Mouse (Mus musculus): Measurements from ENCODE around the gene Olfr629.
"Not testable (repeated sequence)": the region's sequence is repeated elsewhere in the genome, so short reads cannot be mapped to it uniquely, and the experiment has no call there.

Olfr629 gene

DNA sequence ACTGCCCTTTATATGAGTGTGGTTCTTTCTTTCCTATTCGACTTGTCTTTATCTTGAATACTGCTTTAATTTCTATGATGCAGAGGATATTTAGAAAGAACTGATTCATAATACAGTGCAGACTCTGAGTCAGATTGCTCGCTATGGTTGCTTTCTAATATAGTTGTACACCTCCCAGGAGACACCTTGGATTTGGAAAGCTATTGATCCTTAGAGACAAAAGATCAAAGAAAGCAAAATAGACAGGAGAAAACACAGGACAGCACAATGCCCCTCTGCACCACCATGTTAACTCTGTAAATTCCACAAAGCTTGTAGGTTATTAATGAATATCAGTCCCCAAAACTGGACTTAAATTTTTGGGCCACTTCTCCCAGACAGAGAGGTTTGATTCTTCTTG is at the start of gene Olfr629:
Olfr629 (minus strand) TSS at position 101 of the 400 bp plus-strand sequence.
- ChIA-PET POLR2A (no interaction called here), CTCF (no interaction called here)

DNA sequence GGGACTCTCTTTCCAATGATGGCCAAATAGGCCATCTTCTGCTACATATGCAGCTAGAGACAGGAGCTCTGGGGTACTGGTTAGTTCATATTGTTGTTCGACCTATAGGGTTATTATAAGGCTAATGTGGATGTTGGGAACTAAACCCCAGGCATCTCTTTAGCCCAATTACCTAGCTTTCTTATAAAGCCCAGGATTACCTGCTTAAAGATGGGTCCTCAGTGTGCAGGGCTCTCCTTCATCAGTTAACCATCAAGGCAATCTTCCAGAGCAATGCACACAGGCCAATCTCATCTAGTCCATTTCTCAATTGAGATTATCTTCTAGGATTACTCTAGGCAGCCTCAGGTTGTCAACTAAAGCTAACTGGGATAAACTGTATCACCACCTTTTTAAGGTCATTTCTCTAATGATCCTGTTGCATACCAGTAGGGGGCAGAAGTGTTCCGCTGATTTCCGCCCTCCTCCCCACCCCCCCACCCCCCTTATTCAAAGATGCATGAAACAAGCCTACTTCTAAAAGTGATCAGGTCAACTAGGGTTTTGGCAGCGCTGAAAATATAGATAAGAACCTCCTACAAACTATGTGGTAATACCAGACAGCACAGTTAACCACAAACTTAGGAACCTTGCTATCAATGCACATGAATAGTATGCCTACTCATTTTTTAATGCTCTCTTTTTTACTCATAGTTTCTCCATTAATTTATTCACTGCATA is 48.1 kb upstream of the Olfr629 start:
- POLR2A ChIA-PET, result no interaction called here
- CTCF ChIA-PET, result interaction anchor here in 3 of 4 experiments (0.6 to 1.9 kb wide), 8 partner anchors 14 to 898 kb away, joined by 3 to 7 read pairs (median 6); partner anchors contain the start of gene Olfr570 (in 1 of the 3)

DNA sequence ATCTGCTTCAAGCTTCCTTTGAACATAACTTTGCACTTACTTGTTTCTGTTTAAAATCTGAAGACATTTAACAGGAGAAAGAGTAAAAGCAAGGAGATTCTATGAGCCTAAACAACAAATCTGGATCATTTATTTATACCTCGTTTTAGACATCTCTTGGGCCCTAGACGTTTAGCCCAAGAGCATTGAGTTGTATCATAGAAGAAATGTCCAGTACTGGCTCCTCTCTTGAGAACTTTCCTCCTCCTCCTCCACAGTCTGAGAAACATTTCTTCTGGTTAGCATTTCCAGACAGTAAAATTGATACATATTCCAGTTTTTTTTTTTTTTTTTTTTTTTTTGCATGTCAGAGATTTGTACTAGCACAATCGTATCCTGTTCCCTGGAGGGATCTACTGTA is 47.0 kb upstream of the Olfr629 start, which contains the start of gene Olfr67:
Olfr67 (minus strand) TSS at position 101 of the 400 bp plus-strand sequence.
- ChIA-PET CTCF (interaction anchor here in 2 of 4 experiments (1.0 to 1.4 kb wide), 2 partner anchors 15 to 151 kb away, joined by 4 to 6 read pairs; no protein-coding TSS in a partner anchor), POLR2A (no interaction called here)

DNA sequence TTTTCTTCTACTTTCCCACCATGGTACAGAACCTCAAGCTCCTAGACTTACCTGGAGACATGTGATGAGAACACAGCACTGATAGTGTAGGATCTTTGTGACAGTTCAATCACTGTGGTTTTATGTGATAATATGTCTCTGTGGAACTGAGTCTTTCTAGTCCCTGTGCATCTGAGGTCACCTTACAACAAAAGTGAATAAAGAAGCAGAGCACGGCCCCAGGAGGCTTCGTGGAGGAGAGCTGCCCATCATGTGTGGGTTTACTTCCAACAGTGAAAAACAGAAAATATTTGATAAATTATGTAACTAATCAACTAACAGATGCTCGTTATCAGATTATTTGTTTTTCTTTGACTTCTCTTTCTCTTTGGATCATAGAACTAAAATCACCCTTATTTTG is 34.9 kb upstream of the Olfr629 start, which contains the start of gene Olfr68:
Olfr68 (minus strand) TSS at position 101 of the 400 bp plus-strand sequence.
- CTCF ChIA-PET, result no interaction called here
- POLR2A ChIA-PET, result no interaction called here

DNA sequence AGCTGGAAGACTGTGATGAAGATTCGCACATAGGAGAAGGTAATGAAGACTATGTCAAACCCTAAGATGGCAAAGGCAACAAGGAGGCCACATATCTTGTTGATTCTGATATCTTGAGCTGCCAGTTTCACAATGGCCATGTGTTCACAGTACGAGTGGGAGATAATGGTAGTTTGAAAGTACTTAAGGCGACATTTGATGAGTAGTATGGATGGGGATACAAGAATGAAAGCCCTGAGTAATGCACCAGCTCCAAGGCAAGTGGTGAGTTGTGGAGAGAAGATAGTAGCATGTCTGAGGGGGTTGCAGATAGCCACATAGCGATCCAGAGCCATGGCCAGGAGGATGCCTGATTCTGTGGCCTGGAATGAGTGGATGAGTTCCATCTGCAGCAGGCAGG is 32.9 kb upstream of the Olfr629 start:
- POLR2A ChIA-PET, CTCF ChIA-PET: not testable (repeated sequence)

DNA sequence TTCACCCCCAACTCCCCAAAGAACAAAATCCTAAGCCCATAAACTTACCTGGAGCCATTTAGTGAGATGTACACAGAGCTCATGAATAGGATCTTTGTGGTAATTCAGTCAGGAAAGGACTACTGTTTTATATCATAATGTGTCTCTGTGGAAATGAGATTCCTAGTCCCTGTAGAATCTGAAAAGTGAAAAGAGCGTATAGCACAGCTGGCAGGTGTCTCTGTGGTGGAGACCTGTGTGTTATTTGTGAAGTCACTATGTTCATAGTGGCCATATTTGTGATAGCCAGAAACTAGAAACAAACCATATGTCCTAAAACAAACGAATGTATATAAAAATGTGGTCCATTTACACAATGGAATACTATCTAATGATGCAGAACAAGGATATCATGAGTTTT is 26.8 kb upstream of the Olfr629 start, which contains the start of gene Olfr69:
Olfr69 (minus strand) TSS at position 101 of the 400 bp plus-strand sequence.
- CTCF ChIA-PET, result no interaction called here
- POLR2A ChIA-PET, result no interaction called here

DNA sequence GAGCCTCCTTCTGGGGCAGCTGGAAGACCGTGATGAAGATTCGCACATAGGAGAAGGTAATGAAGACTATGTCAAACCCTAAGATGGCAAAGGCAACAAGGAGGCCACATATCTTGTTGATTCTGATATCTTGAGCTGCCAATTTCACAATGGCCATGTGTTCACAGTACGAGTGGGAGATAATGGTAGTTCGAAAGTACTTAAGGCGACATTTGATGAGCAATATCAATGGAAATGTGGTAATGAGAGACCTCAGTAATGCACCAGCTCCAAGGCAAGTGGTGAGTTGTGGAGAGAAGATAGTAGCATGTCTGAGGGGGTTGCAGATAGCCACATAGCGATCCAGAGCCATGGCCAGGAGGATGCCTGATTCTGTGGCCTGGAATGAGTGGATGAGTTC is 22.9 kb upstream of the Olfr629 start:
- CTCF ChIA-PET, POLR2A ChIA-PET: not testable (repeated sequence)

DNA sequence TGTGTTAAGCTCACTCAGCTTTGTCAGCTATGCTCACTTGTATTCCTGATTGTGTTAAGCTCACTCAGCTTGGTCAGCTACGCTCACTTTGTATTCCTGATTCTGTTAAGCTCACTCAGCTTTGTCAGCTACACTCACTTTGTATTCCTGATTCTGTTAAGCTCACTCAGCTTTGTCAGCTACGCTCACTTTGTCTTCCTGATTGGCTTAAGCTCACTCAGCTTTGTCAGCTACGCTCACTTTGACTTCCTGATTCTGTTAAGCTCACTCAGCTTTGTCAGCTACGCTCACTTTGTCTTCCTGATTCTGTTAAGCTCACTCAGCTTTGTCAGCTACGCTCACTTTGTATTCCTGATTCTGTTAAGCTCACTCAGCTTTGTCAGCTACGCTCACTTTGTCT is 17.5 kb upstream of the Olfr629 start:
- POLR2A ChIA-PET, CTCF ChIA-PET: not testable (repeated sequence)

DNA sequence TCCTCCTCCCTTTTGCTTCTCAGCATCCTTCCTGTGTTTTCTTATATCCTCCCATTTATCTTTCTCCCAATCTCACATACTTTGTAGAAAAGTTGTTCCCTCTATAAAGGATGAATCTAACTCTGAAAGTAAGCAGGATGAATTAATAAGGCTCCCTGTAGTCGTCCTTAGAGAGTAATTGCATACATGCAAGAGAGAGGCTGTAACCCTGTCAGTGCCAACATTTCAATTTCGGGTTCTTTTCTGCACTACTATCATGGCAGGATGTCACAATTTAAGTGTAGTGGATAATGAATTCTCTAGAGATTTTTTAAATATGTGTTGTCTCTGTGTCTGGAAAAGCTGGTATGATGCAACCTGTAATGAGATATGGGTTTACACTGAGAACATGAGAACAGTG is 12.5 kb upstream of the Olfr629 start, which contains the start of gene Olfr630:
Olfr630 (minus strand) TSS at position 101 of the 400 bp plus-strand sequence.
- CTCF ChIA-PET, result no interaction called here
- POLR2A ChIA-PET, result no interaction called here

DNA sequence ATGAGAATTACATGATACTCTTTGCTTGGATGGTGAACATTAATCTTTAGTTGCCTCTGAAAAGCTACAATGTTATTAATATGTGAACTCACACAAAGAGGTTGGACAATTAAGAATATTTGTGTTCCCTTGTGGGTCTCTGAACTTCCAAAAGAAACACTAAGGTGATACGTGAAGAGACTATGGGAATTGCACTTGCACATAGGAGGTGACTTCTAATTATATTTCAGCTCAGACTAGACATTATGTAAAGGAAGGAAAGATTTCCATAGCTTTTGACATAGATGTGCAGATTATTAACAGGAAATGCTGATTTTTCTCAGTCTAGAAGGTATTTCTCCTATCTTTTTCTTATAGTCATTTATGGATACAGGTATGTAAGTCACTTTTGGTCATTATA is 14.7 kb downstream of the Olfr629 start, which contains the start of gene Olfr628:
Olfr628 (plus strand) TSS at position 301 of the 400 bp plus-strand sequence.
- ChIA-PET CTCF (no interaction called here), POLR2A (no interaction called here)

DNA sequence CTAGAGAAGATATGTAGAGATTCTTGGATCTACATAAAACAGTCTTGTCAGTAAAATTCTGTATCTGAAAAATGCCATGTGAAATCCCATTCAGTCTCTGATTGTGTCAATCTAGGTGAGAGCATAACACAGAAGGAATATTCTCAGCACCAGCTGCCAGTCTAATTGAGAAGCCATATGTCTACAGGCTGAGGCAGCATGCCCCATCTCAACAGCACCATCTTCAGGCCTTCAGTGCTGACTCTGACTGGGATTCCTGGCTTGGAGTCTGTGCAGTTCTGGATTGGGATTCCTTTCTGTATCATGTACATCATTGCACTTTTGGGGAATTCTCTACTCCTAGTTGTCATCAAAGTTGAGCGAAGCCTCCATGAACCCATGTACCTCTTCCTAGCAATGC is 28.3 kb downstream of the Olfr629 start:
- CTCF ChIA-PET, POLR2A ChIA-PET: not testable (repeated sequence)

DNA sequence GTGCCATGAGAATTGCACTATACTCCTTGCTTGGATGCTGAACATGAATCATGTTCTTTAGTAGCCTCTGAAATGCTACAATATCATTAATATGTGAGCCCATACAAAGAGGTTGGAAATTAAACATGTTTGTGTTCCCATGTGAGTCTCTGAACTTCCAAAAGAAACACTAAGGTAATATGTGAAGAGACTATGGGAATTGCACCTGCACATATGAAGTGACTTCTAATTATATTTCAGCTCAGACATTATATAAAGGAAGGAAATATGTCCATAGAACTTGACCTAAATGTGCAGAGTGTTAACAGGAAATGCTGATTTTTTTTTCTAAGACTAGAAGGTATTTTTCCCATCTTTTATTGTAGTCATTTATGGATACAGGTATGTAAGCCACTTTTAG is 30.4 kb downstream of the Olfr629 start, which contains the start of gene Olfr243:
Olfr243 (plus strand) TSS at position 301 of the 400 bp plus-strand sequence.
- ChIA-PET POLR2A (no interaction called here), CTCF (no interaction called here)

DNA sequence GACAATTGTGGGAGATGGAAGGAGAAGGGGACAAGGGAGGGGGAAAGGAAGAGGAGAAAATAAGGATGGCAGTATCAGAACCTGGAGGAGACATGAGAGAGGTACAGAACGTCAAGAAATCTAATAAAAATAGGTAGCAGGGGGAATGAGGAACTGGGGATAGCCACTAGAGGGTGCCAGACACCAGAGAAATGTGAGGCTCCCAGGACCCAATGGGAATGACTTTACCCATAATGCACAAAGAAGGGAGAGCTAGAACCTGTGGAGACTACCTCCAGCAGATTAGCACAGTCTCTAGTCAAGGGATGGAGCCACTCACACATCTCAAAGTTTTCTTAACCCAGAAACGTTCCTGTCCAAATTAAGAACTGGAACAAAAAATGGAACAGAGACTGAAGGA is 32.7 kb downstream of the Olfr629 start:
- ChIA-PET POLR2A (no interaction called here), CTCF (interaction anchor here in 1 of 4 experiments (1.0 kb wide), 1 partner anchor 95 kb away, joined by 4 read pairs; no protein-coding TSS in a partner anchor)

DNA sequence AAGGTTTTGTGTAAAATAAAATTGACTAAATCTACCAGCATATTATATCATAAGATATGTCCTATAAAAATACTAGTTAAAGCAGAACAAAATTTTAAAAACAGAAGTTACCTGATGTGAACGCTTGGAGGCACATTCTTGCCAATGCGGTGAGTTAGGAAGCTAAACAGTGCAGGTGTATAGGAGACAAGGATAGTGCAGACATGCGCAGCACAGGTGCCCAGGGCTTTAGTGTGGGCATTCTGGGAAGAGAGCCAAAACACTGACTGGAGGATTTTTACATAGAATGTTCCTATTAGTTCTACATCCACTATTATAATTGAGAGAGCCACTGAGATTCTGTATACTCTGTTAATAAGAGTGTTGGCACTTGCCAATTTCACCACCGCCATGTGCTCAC is 45.3 kb downstream of the Olfr629 start:
- POLR2A ChIA-PET, result no interaction called here
- CTCF ChIA-PET, result no interaction called here

All from embryonic stem cell, embryonic (primary cell).